Mouse (Mus musculus) adrenal gland, adult (tissue): ENCODE data around the gene Ankra2.

Experiments
- DNase-seq, 2 experiments: peaks; one replicate each; pipeline ENCODE4 v3.0.0; 2022 to 2023; ENCODE audit warnings: low spot score in 1 of 2; ENCODE audit not compliant: inconsistent age in 2 of 2

Ankra2 gene

DNA sequence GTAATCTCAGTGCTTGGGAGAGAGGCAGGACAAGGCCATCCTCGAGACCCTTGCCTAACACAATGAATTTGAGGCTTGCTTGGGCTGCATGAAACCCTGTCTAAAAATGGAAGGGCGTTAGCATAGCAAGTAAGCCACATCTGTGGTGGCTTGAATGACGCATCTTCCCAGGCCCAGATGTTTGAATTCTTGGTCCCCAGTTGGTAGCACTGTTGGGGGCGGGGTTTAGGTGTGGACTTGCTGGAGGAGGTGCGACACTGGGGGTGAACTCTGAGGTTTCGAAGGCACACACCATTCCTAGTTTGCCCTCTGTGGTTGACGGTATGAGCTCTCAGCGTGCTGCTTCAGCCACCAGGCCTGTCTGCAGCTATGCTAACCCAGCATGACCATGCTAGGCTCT lies 28.8 kb downstream of the Ankra2 start:
- DNase-seq: no peak

GRCm38 (mm10) chr13:98296072-98296471 lies 33.2 kb downstream of the Ankra2 start:
- DNase-seq: no peak

DNA sequence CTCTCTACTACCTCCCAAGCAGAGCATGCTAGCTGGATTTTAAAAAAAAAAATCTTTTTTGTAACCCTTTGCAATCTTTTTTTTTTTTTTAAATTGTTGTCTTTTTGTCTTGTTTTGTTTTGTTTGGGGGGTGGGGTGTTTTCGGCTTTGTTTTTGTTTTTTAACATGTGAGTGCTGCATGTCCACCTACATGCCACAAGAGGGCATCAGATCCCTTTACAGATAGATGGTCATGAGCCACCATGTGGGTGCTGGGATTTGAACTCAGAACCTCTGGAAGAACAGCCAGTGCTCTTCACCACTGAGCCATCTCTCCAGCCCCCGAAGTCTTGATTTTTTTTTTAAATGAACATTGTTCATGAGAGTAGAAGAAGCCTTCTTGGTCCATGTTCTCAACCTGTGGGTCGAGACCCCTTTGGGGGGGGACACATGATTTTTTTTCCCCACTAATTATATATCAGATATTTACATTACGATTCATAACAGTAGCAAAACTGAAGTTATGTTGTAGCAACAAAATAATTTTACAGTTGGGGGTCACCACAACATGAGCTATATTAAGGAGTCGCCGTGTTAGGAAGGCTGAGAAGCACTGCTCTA lies 35.1 kb downstream of the Ankra2 start:
- no peak for DNase-seq

DNA sequence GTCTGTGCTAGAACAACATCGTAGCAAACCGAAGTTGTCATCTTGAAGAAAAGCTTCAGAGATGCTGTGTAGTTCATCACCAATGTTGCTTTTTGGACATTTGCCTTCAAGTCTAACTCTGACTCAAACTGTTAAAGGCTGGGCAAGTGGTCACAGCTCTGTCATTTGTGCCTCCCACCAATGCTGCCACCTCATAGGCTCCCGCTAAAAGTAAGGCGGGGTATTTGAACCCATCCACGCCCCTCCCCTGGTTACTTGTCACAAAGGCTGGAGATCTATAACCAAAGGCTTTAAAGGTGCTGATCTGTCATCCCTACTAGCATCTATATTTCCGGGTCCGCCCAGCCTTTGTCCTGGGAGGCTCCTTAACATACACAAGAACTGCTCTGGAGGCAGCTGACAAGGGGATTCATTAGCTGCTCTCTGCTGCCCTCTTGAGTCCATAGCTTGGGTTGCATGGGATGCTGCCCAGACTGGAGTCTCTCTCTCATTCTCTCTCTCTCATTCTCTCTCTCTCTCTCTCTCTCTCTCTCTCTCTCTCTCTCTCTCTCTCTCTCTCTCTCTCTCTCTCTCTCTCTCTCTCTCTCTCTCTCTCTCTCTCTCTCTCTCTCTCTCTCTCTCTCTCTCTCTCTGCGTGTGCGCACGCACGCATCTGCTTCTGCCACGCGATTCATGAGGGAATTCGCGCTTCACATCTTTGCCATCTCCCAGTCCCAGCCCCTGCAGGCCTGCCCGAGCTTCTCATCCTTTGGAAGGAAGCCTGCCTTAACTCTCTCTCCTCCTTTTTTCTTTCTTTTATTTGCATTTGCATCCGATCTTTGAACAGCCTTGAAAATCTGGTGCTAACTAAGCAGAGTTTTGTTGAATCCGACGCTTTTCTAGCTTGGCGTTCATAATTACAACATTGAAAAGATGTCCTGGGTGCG lies 36.2 kb downstream of the Ankra2 start:
- DNase-seq: peak; percentile 68 to 90

DNA sequence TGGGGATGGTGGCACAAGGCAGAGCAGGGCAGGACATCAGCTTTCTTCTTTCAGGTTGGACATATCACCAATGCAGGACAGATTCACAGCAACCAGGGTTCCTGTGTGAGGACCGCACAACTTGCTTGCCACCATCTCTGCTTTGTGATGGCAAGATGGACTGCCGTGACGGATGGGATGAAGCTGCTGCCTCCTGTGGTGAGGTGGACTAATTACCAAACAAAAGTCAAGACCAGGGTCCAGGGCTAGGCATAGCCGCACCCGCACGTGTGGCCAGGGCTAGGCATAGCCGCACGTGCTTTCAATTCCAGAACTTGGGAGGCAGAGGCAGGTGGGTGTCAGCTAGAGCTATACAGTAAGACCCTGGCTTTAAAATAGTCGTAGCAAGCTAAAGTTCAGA lies 42.4 kb downstream of the Ankra2 start:
- DNase-seq: no peak

DNA sequence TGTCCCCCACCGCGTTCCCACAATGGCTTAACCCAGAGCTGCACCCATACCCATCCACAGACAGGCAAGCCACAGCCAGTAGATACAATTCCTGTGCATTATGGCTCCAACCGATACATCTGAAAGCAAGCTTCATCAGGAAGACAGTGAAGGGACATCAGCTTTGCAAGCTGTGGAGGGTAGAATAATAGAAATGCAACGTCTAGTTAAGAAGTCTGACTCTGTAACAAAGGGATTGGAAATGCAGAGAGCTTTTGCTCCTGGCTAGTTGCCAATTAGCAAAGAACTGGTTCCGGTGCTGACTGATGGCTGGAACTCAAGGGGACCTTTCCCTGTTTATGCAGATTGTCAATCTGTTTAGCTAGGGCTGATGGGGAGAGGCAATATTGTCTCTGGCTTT lies 43.5 kb downstream of the Ankra2 start:
- DNase-seq: no peak

DNA sequence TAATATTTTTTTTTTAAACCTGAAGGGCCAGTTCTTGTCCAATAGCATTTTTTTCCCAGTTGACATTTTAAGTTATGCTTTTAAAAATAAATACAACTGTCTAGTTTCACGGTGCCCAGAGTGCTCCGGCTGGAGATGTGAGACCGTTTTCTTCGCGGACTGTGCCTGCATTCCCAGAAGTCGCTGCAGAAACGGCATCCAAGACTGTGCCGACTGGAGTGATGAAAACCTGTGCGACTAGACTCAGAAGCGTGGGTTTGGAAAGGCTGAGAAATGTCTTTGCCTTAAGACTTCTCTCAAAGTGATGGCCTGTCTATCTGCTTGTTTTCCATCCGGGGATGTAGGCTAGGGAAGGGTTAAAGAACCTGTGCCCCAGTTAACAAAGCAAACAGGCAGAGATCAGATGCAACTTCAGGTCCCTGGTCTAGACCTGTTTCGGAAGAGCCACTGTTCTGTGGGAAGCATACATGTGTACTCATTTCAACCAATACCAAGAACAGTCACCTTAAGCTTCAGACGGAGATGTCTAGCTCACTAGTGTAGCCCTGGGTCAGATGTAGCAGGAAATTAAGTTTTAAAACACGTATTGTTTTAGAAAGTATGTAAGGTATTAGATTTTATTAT lies 44.1 kb downstream of the Ankra2 start:
- no peak for DNase-seq

DNA sequence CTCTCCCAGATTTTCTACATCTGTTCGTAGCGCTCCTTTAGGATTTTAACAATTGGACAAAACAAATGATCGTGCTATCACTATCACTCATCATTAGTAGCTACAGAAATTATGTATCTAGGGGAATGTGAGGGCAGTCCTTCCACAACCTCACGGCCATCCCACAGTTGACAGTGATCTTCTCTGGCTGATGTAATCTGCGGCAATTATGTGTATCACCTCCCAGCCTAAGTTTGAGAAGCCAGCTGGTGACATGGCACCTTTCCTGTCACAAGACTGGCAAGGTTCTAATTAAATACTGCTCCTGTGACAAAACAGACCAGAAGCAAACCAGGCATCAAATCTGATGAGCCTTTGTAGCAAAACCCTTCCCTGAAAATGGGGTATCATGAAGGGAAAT lies 45.1 kb downstream of the Ankra2 start:
- DNase-seq: no peak

- DNase-seq: no peak
Observed at GRCm38 (mm10) chr13:98308724-98309123, 45.9 kb downstream of the Ankra2 start.

DNA sequence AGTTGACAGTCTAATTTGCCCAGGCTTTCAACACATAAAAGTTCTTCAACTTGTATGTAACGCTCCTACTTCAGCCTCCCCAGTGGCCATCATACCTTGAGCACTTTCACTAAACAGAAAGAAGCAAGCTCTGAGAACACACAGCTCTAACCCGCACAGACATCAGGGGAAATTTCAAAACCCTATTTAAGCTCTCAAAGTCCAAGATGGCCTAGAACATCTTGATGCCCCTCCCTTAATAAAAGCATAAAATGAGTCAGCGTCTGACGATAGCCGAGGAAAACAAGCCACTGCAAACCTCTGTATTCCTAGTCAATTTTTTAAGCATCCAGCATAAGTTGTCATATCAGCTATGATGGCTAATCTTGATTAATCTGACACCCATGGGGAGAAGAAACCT lies 48.7 kb downstream of the Ankra2 start:
- no peak for DNase-seq

- no peak for DNase-seq
Observed at GRCm38 (mm10) chr13:98313631-98314030, 50.8 kb downstream of the Ankra2 start.

DNA sequence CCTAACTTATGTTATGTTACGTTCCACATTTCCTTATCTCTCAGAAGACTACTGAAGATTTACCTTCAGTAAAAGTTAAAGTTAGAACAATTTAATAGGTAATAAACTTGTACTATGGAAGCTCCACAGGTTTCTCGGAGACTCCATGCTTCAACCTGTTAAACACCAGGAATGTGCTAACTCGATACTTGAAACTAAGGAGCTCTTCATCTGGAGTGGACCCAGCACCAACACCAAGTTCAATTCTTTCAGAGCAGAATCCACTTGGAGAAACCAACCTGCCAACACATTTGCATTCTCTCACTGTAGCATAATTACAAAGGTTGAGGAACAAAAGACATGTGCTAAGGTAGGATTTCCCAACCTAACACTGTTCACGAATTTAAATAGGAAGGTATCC lies 52.2 kb downstream of the Ankra2 start:
- no peak for DNase-seq

GRCm38 (mm10) chr13:98316140-98316479 lies 53.2 kb downstream of the Ankra2 start:
- DNase-seq: no peak

GRCm38 (mm10) chr13:98316480-98317245 lies 53.8 kb downstream of the Ankra2 start, which contains the start of gene Btf3:
Gene Btf3, minus strand, starts transcription at chr13:98317006.
- peak; percentile 94 to 98 for DNase-seq

DNA sequence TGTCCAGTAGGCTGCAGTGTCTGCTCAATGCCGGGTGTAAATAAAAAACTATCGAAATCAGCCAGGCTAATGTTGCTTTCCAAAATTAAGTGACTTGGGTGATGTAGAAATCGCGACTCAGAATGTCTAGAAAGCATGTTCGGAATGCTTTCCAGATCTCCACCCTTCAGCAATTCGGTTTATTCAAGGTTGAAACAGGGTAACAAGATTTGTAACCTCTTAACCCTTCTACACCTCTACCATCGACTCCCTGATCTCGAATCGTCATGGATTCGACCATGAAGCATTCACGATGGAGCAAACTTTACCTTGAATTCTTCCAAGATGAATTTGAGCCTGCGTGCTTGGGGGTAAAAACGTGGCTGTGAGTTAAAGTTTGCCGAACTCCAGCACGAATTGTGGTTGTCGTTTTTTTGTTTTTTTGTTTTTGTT lies 54.4 kb downstream of the Ankra2 start:
- DNase-seq: no peak

GRCm38 (mm10) chr13:98317911-98318310 lies 55.0 kb downstream of the Ankra2 start:
- DNase-seq: no peak
